Mouse (Mus musculus) forebrain, embryonic 14.5 days (tissue): ENCODE data around the gene Tmem221. TPM values are rescaled to one million over a fixed set of nuclear protein-coding genes. Genes with fewer than 3 reads are reported as not detected.
"Not testable (repeated sequence)": the region's sequence is repeated elsewhere in the genome, so short reads cannot be mapped to it uniquely, and the experiment has no call there.

Experiments
- ATAC-seq: fragments of 200-750 bp; cut with Nextera tagmentation; 2 replicates; pipeline ENCODE4 v1.8.0; 2017; ENCODE audit warnings: mild to moderate bottlenecking, moderate library complexity
- DNase-seq: peaks from one replicate; pipeline ENCODE4 v3.0.0-alpha.2; 2015; ENCODE audit warnings: low spot score
- H3K27ac ChIP-seq: fragments of 300-500 bp; sonication (generic); 2 replicates; pipeline ENCODE4 v1.5.1; 2014; ENCODE audit warnings: low read depth, mild to moderate bottlenecking, control low read depth, low read length, moderate library complexity
- H3K27me3 ChIP-seq: fragments of 300-500 bp; sonication (generic); replicated peaks from 2 replicates; pipeline ENCODE4 v1.6.1; 2014; ENCODE audit warnings: low read length, control low read depth, mixed read lengths; ENCODE audit not compliant: control insufficient read depth, insufficient read depth
- H3K36me3 ChIP-seq: fragments of 300-500 bp; sonication (generic); 2 replicates; pipeline ENCODE4 v1.6.1; 2014; ENCODE audit warnings: low read length, control low read depth; ENCODE audit not compliant: control insufficient read depth, insufficient read depth
- H3K4me1 ChIP-seq: fragments of 300-500 bp; sonication (generic); 2 replicates; pipeline ENCODE4 v1.6.1; 2014; ENCODE audit warnings: antibody characterized with exemption, low read length, control low read depth; ENCODE audit not compliant: control insufficient read depth, insufficient read depth
- H3K4me2 ChIP-seq: fragments of 300-500 bp; sonication (generic); 2 replicates; pipeline ENCODE4 v1.6.1; 2014; ENCODE audit warnings: mild to moderate bottlenecking, control low read depth, low read length
- H3K4me3 ChIP-seq: fragments of 300-500 bp; sonication (generic); 2 replicates; pipeline ENCODE4 v1.5.1; 2014; ENCODE audit warnings: low read depth, low read length, control low read depth
- H3K9ac ChIP-seq: fragments of 300-500 bp; sonication (generic); 2 replicates; pipeline ENCODE4 v1.6.1; 2014; ENCODE audit warnings: mild to moderate bottlenecking, low read length, control low read depth, moderate library complexity
- H3K9me3 ChIP-seq: fragments of 300-500 bp; sonication (generic); replicated peaks from 2 replicates; pipeline ENCODE4 v1.6.1; 2016; ENCODE audit warnings: low read length, control low read depth, mixed read lengths; ENCODE audit not compliant: control insufficient read depth
- WGBS: fragments of 180-500 bp; shearing (Covaris S2); extraction: QIAGEN DNeasy Blood & Tissue Kit; methylation state at CpG from one replicate; pipeline ENCODE4 v1.1.7; 2014; 5-methylcytosine and 5-hydroxymethylcytosine counted together
- polyA plus RNA-seq: library from polyadenylated mRNA; unstranded; fragments of >200 nt; fragmentation: Nextera tagmentation; extraction: Ambion mirVana; gene quantifications from 2 replicates; pipeline ENCODE4 v1.2.1, GENCODE M21; 2014

Gene Tmem221
- polyA plus RNA-seq, 1 experiment from 2014 or later: not detected

GRCm38 (mm10) chr8:71527162-71527870 lies 31.4 kb downstream of the Tmem221 start:
- no peaks in the 10 kb centered on the region for H3K9me3 ChIP-seq
- no peak overlapping the region for H3K9ac ChIP-seq
- peaks cover 25% of the 10 kb centered on the region for H3K27me3 ChIP-seq
- no peak for DNase-seq
- no peak overlapping the region for H3K27ac ChIP-seq
- no peak for ATAC-seq
- no peaks in the 10 kb centered on the region for H3K4me1 ChIP-seq
- H3K4me2 ChIP-seq: no peak overlapping the region
- 52% methylated on average over 3 of the region's 3 CpGs for WGBS
- H3K36me3 ChIP-seq: no peaks in the 10 kb centered on the region
- no peak overlapping the region for H3K4me3 ChIP-seq

- no peak overlapping the region for H3K27ac ChIP-seq
- H3K4me1 ChIP-seq: no peaks in the 10 kb centered on the region
- H3K36me3 ChIP-seq: no peaks in the 10 kb centered on the region
- WGBS: under 1% methylated on average over 6 of the region's 6 CpGs
- DNase-seq (no peak), ATAC-seq (no peak)
- H3K27me3 ChIP-seq: peaks cover 25% of the 10 kb centered on the region
- no peaks in the 10 kb centered on the region for H3K9me3 ChIP-seq
- no peak overlapping the region for H3K9ac ChIP-seq
- H3K4me2 ChIP-seq: no peak overlapping the region
- H3K4me3 ChIP-seq: no peak overlapping the region
These were observed 32.4 kb downstream of the Tmem221 start for GRCm38 (mm10) chr8:71526272-71526671.

- Histone ChIP-seq H3K36me3 (no peaks in the 10 kb centered on the region), H3K27ac (no peak within 1 kb of the TSS), H3K4me2 (no peak within 1 kb of the TSS), H3K9me3 (no peaks in the 10 kb centered on the region), H3K4me1 (no peaks in the 10 kb centered on the region), H3K4me3 (no peak within 1 kb of the TSS), H3K9ac (no peak within 1 kb of the TSS), H3K27me3 (peaks cover 25% of the 10 kb centered on the region)
- no peak for ATAC-seq
- DNase-seq: no peak
- WGBS: 6% methylated on average over 46 of the region's 46 CpGs
These were observed 33.2 kb downstream of the Tmem221 start, which contains the start of gene Ccdc194 for GRCm38 (mm10) chr8:71525226-71526050. TSS of gene Ccdc194 (minus strand) at chr8:71525711.

- Histone ChIP-seq H3K9me3 (no peaks in the 10 kb centered on the region), H3K27me3 (peaks cover 20% of the 10 kb centered on the region), H3K36me3 (no peaks in the 10 kb centered on the region), H3K4me1 (no peaks in the 10 kb centered on the region), H3K4me2 (no peak overlapping the region), H3K4me3 (no peak overlapping the region), H3K27ac (no peak overlapping the region), H3K9ac (no peak overlapping the region)
- ATAC-seq: peak; percentile 80
- WGBS: 3% methylated on average over 17 of the region's 17 CpGs
- DNase-seq: peak; percentile 88
These were observed 37.0 kb downstream of the Tmem221 start for GRCm38 (mm10) chr8:71521634-71522033.

- peak; percentile 83 for DNase-seq
- not testable (repeated sequence) for H3K36me3 ChIP-seq, H3K9me3 ChIP-seq, ATAC-seq, H3K27me3 ChIP-seq, H3K9ac ChIP-seq, H3K4me3 ChIP-seq, H3K27ac ChIP-seq, H3K4me2 ChIP-seq, H3K4me1 ChIP-seq
- 34% methylated on average over 9 of the region's 10 CpGs for WGBS
These were observed 39.4 kb downstream of the Tmem221 start for GRCm38 (mm10) chr8:71519037-71519825.

- Histone ChIP-seq H3K27me3 (no peaks in the 10 kb centered on the region), H3K9me3 (no peaks in the 10 kb centered on the region), H3K4me3 (no peak overlapping the region), H3K36me3 (no peaks in the 10 kb centered on the region), H3K9ac (no peak overlapping the region), H3K4me2 (no peak overlapping the region), H3K27ac (no peak overlapping the region), H3K4me1 (no peaks in the 10 kb centered on the region)
- WGBS: 45% methylated on average over 6 of the region's 6 CpGs
- ATAC-seq: no peak
- no peak for DNase-seq
These were observed 41.9 kb downstream of the Tmem221 start for GRCm38 (mm10) chr8:71516786-71517185.

- Histone ChIP-seq H3K9ac (no peak overlapping the region), H3K27ac (no peak overlapping the region), H3K27me3 (no peaks in the 10 kb centered on the region; the same call in 1 of the 2 replicates), H3K4me2 (no peak overlapping the region), H3K4me3 (no peak overlapping the region), H3K9me3 (no peaks in the 10 kb centered on the region), H3K36me3 (no peaks in the 10 kb centered on the region), H3K4me1 (no peaks in the 10 kb centered on the region)
- 68% methylated on average over 5 of the region's 5 CpGs for WGBS
- DNase-seq (no peak), ATAC-seq (no peak)
These were observed 43.6 kb downstream of the Tmem221 start for GRCm38 (mm10) chr8:71515043-71515442.

- DNase-seq: no peak
- H3K27ac ChIP-seq: no peak overlapping the region
- no peaks in the 10 kb centered on the region for H3K36me3 ChIP-seq
- peaks cover 10% of the 10 kb centered on the region for H3K27me3 ChIP-seq
- WGBS: 72% methylated on average over 15 of the region's 15 CpGs
- no peaks in the 10 kb centered on the region for H3K9me3 ChIP-seq
- no peak overlapping the region for H3K4me3 ChIP-seq
- ATAC-seq: no peak
- no peak overlapping the region for H3K9ac ChIP-seq
- no peaks in the 10 kb centered on the region for H3K4me1 ChIP-seq
- no peak overlapping the region for H3K4me2 ChIP-seq
These were observed 45.5 kb downstream of the Tmem221 start for GRCm38 (mm10) chr8:71513018-71513754.
